8 mouse cellular contexts compared by ENCODE assay signal in the genomic region with DNA sequence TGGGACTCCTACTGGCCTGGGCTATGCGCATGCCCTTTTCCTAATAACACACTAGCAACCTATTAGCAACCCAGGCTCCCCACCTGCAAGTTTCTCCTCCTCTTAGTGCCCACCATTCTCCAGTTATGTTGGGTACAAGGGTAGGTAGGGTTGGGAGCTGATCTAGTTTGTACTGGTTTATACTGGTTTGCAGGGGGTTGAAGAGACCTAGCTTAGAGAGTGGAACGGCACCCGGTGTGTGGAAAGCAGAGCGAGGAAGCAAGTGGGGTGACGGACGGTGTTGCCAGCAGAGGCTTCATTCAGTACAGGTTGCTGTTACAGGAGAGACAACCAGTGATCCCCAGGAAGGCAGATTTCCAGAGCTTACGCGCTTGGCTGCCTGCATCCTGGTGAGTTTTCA. TPM values are rescaled to one million over a fixed set of nuclear protein-coding genes. Genes with fewer than 3 reads are reported as not detected.
A peak's percentile ranks its signal among the peaks of the same experiment; 100 is the strongest.
DNase-seq lines count a peak whose midpoint lies in the region; ATAC-seq and TF ChIP-seq lines count a peak whose summit lies in the region.
"Not testable (repeated sequence)": the region's sequence is repeated elsewhere in the genome, so short reads cannot be mapped to it uniquely, and the experiment has no call there.

A gene (plus strand): TSS at position 301 of the 400 bp plus-strand sequence.

- TF ChIP-seq POLR2A in spleen, adult 2 months (IDR thresholded peaks at IDR 0.05; ENCODE audit: low read depth, low read length) = not testable (repeated sequence)

- not testable (repeated sequence) for TF ChIP-seq CTCF in G1E (IDR thresholded peaks at IDR 0.05; ENCODE audit: low read depth, low read length); spleen, adult 2 months (IDR thresholded peaks at IDR 0.05; ENCODE audit: extremely low read depth, insufficient read depth, insufficient read length, insufficient replicate concordance)

- H3K27me3 ChIP-seq in G1E (ENCODE audit: insufficient read depth, low read length); embryonic facial prominence, embryonic 11.5 days (ENCODE audit: control insufficient read depth, insufficient read depth, low read length); kidney, embryonic 16.5 days (ENCODE audit: insufficient read depth, low read length); limb, embryonic 12.5 days; spleen, adult 2 months (ENCODE audit: control insufficient read depth, insufficient read depth, low read length): not testable (repeated sequence)

- WGBS in embryonic facial prominence, embryonic 11.5 days = no CpG with 5 or more reads among the region's 8 CpGs
- WGBS in kidney, embryonic 16.5 days = no CpG with 5 or more reads among the region's 8 CpGs
- no CpG with 5 or more reads among the region's 8 CpGs for WGBS in limb, embryonic 12.5 days
- 100% methylated on average over 1 of the region's 8 CpGs for WGBS in spleen, adult 2 months

- H3K9ac ChIP-seq in embryonic facial prominence, embryonic 11.5 days (replicated peaks; ENCODE audit: low read length); kidney, embryonic 16.5 days (replicated peaks; ENCODE audit: low read length); limb, embryonic 12.5 days (replicated peaks): not testable (repeated sequence)

- H3K4me1 ChIP-seq in G1E (ENCODE audit: insufficient read depth, low read depth, low read length); embryonic facial prominence, embryonic 11.5 days (ENCODE audit: control insufficient read depth, insufficient read depth, low read length); kidney, embryonic 16.5 days (ENCODE audit: insufficient read depth, low read length); limb, embryonic 12.5 days (replicated peaks); spleen, adult 2 months (ENCODE audit: control insufficient read depth, insufficient read depth, insufficient read length): not testable (repeated sequence)

- ATAC-seq in G1E (ENCODE audit: extremely low read depth, insufficient number of reproducible peaks, low FRiP score, poor library complexity, severe bottlenecking); embryonic facial prominence, embryonic 11.5 days (replicated peaks; ENCODE audit: insufficient number of reproducible peaks, low FRiP score, low TSS enrichment, low read depth); limb, embryonic 12.5 days (ENCODE audit: insufficient number of reproducible peaks, insufficient read depth, low FRiP score, low TSS enrichment, low read depth); megakaryocyte progenitor cell, adult 5-6 weeks (replicated peaks; ENCODE audit: poor library complexity): not testable (repeated sequence)
- peak; percentile 44 for ATAC-seq in kidney, embryonic 16.5 days (ENCODE audit: low FRiP score, low TSS enrichment)

- H3K27ac ChIP-seq in embryonic facial prominence, embryonic 11.5 days (replicated peaks; ENCODE audit: low read depth, low read length); kidney, embryonic 16.5 days (ENCODE audit: low read length); limb, embryonic 12.5 days; spleen, adult 2 months (ENCODE audit: insufficient read depth, low read length): not testable (repeated sequence)

- H3K9me3 ChIP-seq in G1E (replicated peaks); embryonic facial prominence, embryonic 11.5 days (replicated peaks; ENCODE audit: control insufficient read depth, low read length); kidney, embryonic 16.5 days (ENCODE audit: low read length); limb, embryonic 12.5 days: not testable (repeated sequence)

- H3K4me3 ChIP-seq in G1E (ENCODE audit: low read depth, low read length); embryonic facial prominence, embryonic 11.5 days (ENCODE audit: low read depth, low read length); kidney, embryonic 16.5 days (ENCODE audit: low read length); limb, embryonic 12.5 days (replicated peaks); spleen, adult 2 months (ENCODE audit: extremely low read depth, insufficient read depth, insufficient read length): not testable (repeated sequence)

- not testable (repeated sequence) for H3K4me2 ChIP-seq in embryonic facial prominence, embryonic 11.5 days (ENCODE audit: low read depth, low read length); kidney, embryonic 16.5 days (replicated peaks; ENCODE audit: low read depth, low read length); limb, embryonic 12.5 days

- intact Hi-C loops in heart, postnatal 25 days (cut with DNase I) = not testable (repeated sequence)

- H3K36me3 ChIP-seq in G1E (replicated peaks); embryonic facial prominence, embryonic 11.5 days (replicated peaks; ENCODE audit: control insufficient read depth, insufficient read depth, low read depth, low read length); kidney, embryonic 16.5 days (ENCODE audit: insufficient read depth, low read length); limb, embryonic 12.5 days; spleen, adult 2 months (ENCODE audit: control insufficient read depth, insufficient read depth, low read length): not testable (repeated sequence)

- not testable (repeated sequence) for DNase-seq in G1E (ENCODE audit: low spot score); embryonic facial prominence, embryonic 11.5 days (ENCODE audit: low spot score); gastrocnemius, postnatal 10 days; heart, postnatal 25 days (ENCODE audit: low spot score); spleen, adult 2 months (ENCODE audit: low read depth in 1 of 2, low spot score in 2 of 2)

RNA-seq across cellular contexts. Expression of the gene that starts here (rescaled TPM):
- total RNA-seq in G1E (2014; fragmentation: Nextera tagmentation) = 96.6 and 106 TPM in 2 replicates
- total RNA-seq in G1E (2017) = 105 and 150 TPM in 2 replicates
- polyA plus RNA-seq in G1E (2012) = 3.6 and 88.1 TPM in 2 replicates
- 148 and 153 TPM in 2 replicates for polyA plus RNA-seq in embryonic facial prominence, embryonic 11.5 days (2014; fragmentation: Nextera tagmentation; extraction: Ambion mirVana)
- 100 to 1,000 TPM; 120 to 143 TPM for total RNA-seq in gastrocnemius, postnatal 10 days (2021)
- total RNA-seq in heart, postnatal 25 days (2021) = 100 to 1,000 TPM; 166 to 167 TPM
- polyA plus RNA-seq in kidney, embryonic 16.5 days (2015; fragmentation: Nextera tagmentation; extraction: Ambion mirVana) = 319 and 386 TPM in 2 replicates
- polyA plus RNA-seq in limb, embryonic 12.5 days (2016; fragmentation: Nextera tagmentation; extraction: Ambion mirVana) = 169 and 173 TPM in 2 replicates
- total RNA-seq in megakaryocyte progenitor cell, adult 5-6 weeks (2015) = 863 and 899 TPM in 2 replicates
- 903 and 1,046 TPM in 2 replicates for total RNA-seq in megakaryocyte progenitor cell, adult 5-6 weeks (2017)
- 83.8 and 105 TPM in 2 replicates for polyA plus RNA-seq in spleen, adult 2 months (2012; rRNA removed)

Comparison
In these comparisons a context has a peak if more than half of its experiments do, and no peak if none do; other contexts are left out.
1. RNA of the gene that starts here (total RNA-seq): 863 to 1,046 TPM in megakaryocyte progenitor cell, adult 5-6 weeks; 166 to 167 TPM in heart, postnatal 25 days, 96.6 to 150 TPM in G1E and 120 to 143 TPM in gastrocnemius, postnatal 10 days; every median in the first group is over 4 times any median in the second.